Mouse (Mus musculus): ENCODE results near the gene Spata32. TPM values are rescaled to one million over a fixed set of nuclear protein-coding genes. Genes with fewer than 3 reads are reported as not detected.

Gene Spata32
- polyA plus RNA-seq, 1 experiment from 2014 or later, result not detected

GRCm38 (mm10) chr11:103197340-103197739, 20.9 kb downstream of the Spata32 start:
- peaks cover 51% of the 10 kb centered on the region for H3K4me1 ChIP-seq
- ATAC-seq (replicated peaks; ENCODE audit: low FRiP score), result no peak
- 62% methylated on average over 4 of the region's 4 CpGs for WGBS
- H3K9me3 ChIP-seq (replicated peaks), result no peaks in the 10 kb centered on the region
- H3K4me2 ChIP-seq, result no peak overlapping the region
- H3K27ac ChIP-seq, result no peak overlapping the region
- H3K36me3 ChIP-seq, result no peaks in the 10 kb centered on the region
- no peak overlapping the region for H3K9ac ChIP-seq
- H3K27me3 ChIP-seq, result peaks cover 94% of the 10 kb centered on the region
- no peak overlapping the region for H3K4me3 ChIP-seq (replicated peaks)

DNA sequence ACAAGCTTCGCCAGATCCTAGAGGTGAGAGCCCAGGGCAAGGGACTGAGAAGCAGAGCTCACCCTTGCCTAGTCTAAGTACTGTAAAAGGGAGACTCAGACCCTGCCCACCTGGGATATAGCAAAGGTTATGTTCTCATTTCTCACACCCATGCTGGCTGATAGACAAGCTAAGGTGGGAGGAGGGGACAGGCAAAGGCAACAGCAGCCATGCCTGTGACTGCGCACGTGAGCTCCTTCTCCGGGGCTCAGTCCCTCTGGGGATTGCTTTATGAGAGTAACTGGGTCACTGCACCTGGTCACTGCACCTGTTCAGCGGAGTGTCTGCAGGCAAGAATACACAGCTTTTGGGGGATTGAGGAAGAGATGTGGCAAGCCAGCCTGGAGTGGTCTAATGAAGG, 22.6 kb downstream of the Spata32 start:
- Histone ChIP-seq H3K9ac (no peak overlapping the region), H3K27me3 (peaks cover 99% of the 10 kb centered on the region), H3K27ac (no peak overlapping the region), H3K4me3 (replicated peaks) (no peak overlapping the region), H3K4me2 (no peak overlapping the region), H3K36me3 (no peaks in the 10 kb centered on the region), H3K4me1 (peaks cover 47% of the 10 kb centered on the region), H3K9me3 (replicated peaks) (no peaks in the 10 kb centered on the region)
- 64% methylated on average over 5 of the region's 5 CpGs for WGBS
- ATAC-seq (replicated peaks; ENCODE audit: low FRiP score), result no peak

DNA sequence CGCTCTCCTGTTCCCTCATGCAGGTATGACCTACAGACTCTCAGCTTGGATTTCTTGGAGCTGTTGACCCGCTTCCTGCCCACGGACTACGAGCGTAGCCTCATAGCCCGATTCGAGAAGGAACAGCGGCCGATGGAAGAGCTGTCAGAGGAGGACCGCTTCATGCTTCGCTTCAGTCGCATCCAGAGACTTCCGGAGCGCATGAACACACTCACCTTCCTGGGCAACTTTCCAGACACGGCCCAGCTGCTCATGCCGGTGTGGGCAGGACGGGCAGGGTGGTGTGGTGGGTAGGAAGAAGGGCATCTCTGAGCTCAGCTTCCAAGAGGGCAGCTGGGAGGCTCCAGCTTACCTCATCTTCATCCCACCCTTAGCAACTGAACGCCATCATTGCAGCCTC, 23.0 kb downstream of the Spata32 start:
- H3K4me1 ChIP-seq, result peaks cover 47% of the 10 kb centered on the region
- 62% methylated on average over 18 of the region's 18 CpGs for WGBS
- H3K27me3 ChIP-seq, result peaks cover 99% of the 10 kb centered on the region
- no peak overlapping the region for H3K9ac ChIP-seq
- H3K36me3 ChIP-seq, result no peaks in the 10 kb centered on the region
- no peak overlapping the region for H3K4me2 ChIP-seq
- no peak overlapping the region for H3K27ac ChIP-seq
- H3K4me3 ChIP-seq (replicated peaks), result no peak overlapping the region
- H3K9me3 ChIP-seq (replicated peaks), result no peaks in the 10 kb centered on the region
- ATAC-seq (replicated peaks; ENCODE audit: low FRiP score), result no peak

- H3K36me3 ChIP-seq, result no peaks in the 10 kb centered on the region
- peaks cover 90% of the 10 kb centered on the region for H3K27me3 ChIP-seq
- 42% methylated on average over 9 of the region's 9 CpGs for WGBS
- no peak overlapping the region for H3K27ac ChIP-seq
- H3K4me1 ChIP-seq, result peaks cover 34% of the 10 kb centered on the region
- no peak overlapping the region; the same call in 1 of the 2 replicates for H3K4me2 ChIP-seq
- H3K4me3 ChIP-seq (replicated peaks), result no peak overlapping the region
- H3K9me3 ChIP-seq (replicated peaks), result no peaks in the 10 kb centered on the region
- no peak for ATAC-seq (replicated peaks; ENCODE audit: low FRiP score)
- H3K9ac ChIP-seq, result no peak overlapping the region
Measured at GRCm38 (mm10) chr11:103193825-103194168, 24.4 kb downstream of the Spata32 start.

DNA sequence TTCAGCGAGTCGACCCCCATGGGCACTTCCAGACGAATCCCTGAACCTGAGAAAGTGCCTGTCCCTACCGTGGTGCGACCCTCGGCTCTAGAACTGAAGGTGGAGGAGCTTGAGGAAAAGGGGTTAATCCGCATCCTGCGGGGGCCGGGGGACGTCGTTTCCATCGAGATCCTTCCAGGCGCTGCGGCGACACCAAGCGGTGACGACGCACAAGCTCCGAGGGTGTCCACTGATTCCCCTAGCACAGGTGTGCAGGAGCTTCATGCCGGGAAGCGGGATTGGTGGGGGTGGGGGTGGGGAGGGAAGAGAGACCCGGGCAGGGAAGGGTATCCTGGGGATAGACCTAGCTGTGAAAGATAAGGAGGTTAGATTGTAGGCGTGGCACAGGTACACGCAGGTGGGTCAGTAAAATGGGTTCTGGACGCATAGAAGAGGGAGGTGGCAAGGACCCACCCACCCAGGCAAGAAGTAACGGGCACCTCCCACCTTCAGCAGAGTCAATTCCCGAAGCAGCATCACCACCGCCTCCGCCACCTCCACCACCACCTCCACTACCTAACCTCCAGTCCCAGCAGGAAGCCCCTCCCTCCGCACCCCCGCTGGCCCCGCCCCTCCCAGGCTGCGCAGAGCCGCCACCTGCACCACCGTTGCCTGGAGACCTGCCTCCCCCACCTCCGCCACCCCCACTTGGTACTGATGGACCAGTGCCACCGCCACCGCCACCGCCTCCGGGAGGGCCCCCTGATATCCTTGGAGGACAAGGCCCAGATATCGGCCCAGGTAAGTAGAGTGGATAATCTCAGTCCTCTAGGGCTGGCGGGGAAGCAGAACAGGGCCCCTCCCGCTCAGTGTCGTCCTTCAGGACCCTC, 25.0 kb downstream of the Spata32 start:
- peaks cover 84% of the 10 kb centered on the region for H3K27me3 ChIP-seq
- H3K9ac ChIP-seq, result 0 out of 2 replicates have a peak overlapping the region, but pooled peaks have one; percentile 12
- H3K4me2 ChIP-seq, result peak overlapping the region; percentile 65
- H3K4me3 ChIP-seq (replicated peaks), result peak overlapping the region; percentile 32
- 9% methylated on average over 44 of the region's 44 CpGs for WGBS
- H3K27ac ChIP-seq, result no peak overlapping the region
- H3K36me3 ChIP-seq, result no peaks in the 10 kb centered on the region
- H3K9me3 ChIP-seq (replicated peaks), result no peaks in the 10 kb centered on the region
- peaks cover 28% of the 10 kb centered on the region for H3K4me1 ChIP-seq
- ATAC-seq (replicated peaks; ENCODE audit: low FRiP score), result no peak; the same call in 1 of the 2 replicates

DNA sequence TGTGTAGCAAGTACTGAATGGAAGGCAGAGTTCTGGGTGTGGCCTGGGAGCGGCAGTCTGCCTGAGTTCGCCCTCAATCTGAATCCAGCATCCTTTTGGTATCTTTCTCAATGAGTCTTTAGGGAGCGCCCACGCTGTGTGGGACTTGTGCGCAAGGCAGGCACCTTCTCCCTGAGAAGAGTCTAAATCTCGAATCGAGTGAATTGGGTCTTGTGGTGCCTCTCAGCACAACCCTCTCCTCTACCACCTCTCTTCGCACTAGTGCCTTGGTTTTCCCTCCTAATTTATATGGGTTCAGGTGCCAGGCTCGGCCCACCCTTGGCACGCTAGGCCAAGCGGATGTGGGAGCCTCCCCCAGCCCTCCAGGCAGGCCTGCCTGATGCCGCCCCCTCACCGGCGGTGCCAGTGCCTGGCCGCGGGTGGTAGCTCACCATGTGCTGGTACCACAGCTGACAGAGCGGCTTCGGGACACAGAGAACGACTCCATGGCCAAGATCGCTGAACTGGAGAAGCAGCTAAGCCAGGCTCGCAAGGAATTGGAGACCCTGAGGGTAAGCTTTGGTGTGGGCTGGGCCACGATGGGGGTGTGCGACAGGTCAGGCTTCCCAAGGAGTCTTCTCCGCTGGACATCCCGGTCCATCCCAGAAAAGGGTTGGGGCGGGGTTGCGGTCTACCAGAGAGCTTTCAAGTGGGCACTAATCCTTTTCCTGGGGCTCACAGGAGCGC, 25.8 kb downstream of the Spata32 start:
- Histone ChIP-seq H3K9ac (0 out of 2 replicates have a peak overlapping the region, but pooled peaks have one; percentile 12), H3K4me1 (peaks cover 28% of the 10 kb centered on the region), H3K4me2 (peak overlapping the region; percentile 65), H3K9me3 (replicated peaks) (no peaks in the 10 kb centered on the region), H3K4me3 (replicated peaks) (peak overlapping the region; percentile 32), H3K27me3 (peaks cover 76% of the 10 kb centered on the region), H3K36me3 (no peaks in the 10 kb centered on the region), H3K27ac (no peak overlapping the region)
- ATAC-seq (replicated peaks; ENCODE audit: low FRiP score), result no peak
- 15% methylated on average over 28 of the region's 28 CpGs for WGBS

DNA sequence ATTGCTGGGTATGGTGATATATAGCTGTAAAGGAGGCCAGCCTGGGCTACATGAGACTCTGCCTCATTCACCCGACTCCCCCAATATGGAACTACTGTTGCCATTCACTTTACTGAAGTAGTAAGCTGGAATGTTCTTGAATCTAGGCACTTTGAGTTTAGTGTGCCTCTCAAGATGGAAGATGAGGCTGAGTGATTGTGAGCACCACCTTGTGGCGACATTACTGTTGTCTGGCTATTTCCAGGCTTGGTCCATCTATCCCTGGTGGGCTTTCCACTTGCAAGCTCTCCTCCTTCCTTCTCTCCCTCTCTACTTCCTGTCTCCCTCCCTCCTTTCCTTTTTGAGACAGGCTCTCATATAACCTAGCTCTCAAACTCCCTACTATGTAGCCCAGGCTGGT, 33.3 kb downstream of the Spata32 start:
- WGBS, result 37% methylated on average over 2 of the region's 2 CpGs
- Histone ChIP-seq H3K36me3 (no peaks in the 10 kb centered on the region), H3K9me3 (replicated peaks) (no peaks in the 10 kb centered on the region), H3K9ac (no peak overlapping the region), H3K27me3 (peaks cover 2% of the 10 kb centered on the region; the same call in 1 of the 2 replicates), H3K4me2 (no peak overlapping the region), H3K27ac (no peak overlapping the region), H3K4me3 (replicated peaks) (no peak overlapping the region), H3K4me1 (no peaks in the 10 kb centered on the region)
- ATAC-seq (replicated peaks; ENCODE audit: low FRiP score), result no peak

DNA sequence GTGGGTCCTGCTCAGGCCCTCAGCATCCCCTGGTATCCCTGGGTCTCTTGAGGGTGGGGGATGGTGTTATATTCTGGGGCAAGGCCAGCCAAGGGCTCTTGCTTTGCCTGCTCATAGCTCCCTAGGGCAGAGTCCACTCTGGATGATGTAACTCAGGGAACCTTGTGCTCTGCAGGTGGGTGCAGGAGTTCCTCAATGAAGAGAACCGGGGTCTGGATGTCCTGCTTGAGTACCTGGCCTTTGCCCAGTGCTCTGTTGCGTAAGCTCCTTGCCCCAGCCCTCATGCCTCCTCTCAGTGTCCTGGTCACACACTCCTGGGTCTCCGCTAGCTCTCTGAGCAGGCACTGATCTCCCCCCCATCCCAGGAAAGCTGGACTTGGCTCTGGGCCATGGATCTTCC, 36.3 kb downstream of the Spata32 start:
- peak; percentile 41; the same call in 1 of the 2 replicates for ATAC-seq (replicated peaks; ENCODE audit: low FRiP score)
- Histone ChIP-seq H3K4me1 (no peaks in the 10 kb centered on the region), H3K36me3 (no peaks in the 10 kb centered on the region), H3K9me3 (replicated peaks) (no peaks in the 10 kb centered on the region), H3K9ac (no peak overlapping the region), H3K4me2 (no peak overlapping the region), H3K27ac (no peak overlapping the region), H3K27me3 (no peaks in the 10 kb centered on the region), H3K4me3 (replicated peaks) (no peak overlapping the region)
- WGBS, result 88% methylated on average over 3 of the region's 3 CpGs

- Histone ChIP-seq H3K9me3 (replicated peaks) (no peaks in the 10 kb centered on the region), H3K27ac (no peak overlapping the region), H3K4me3 (replicated peaks) (no peak overlapping the region), H3K4me2 (no peak overlapping the region), H3K36me3 (no peaks in the 10 kb centered on the region), H3K4me1 (no peaks in the 10 kb centered on the region), H3K9ac (no peak overlapping the region), H3K27me3 (no peaks in the 10 kb centered on the region)
- ATAC-seq (replicated peaks; ENCODE audit: low FRiP score), result no peak
- 69% methylated on average over 9 of the region's 9 CpGs for WGBS
Measured at GRCm38 (mm10) chr11:103181349-103181748, 36.9 kb downstream of the Spata32 start.

GRCm38 (mm10) chr11:103180426-103180825, 37.8 kb downstream of the Spata32 start:
- Histone ChIP-seq H3K36me3 (no peaks in the 10 kb centered on the region), H3K27me3 (no peaks in the 10 kb centered on the region), H3K27ac (no peak overlapping the region), H3K4me2 (no peak overlapping the region), H3K9ac (no peak overlapping the region), H3K4me3 (replicated peaks) (no peak overlapping the region), H3K9me3 (replicated peaks) (no peaks in the 10 kb centered on the region), H3K4me1 (0 out of 2 replicates have a peak, but pooled peaks cover 7% of the 10 kb centered on the region)
- 68% methylated on average over 1 of the region's 1 CpGs for WGBS
- ATAC-seq (replicated peaks; ENCODE audit: low FRiP score), result no peak

DNA sequence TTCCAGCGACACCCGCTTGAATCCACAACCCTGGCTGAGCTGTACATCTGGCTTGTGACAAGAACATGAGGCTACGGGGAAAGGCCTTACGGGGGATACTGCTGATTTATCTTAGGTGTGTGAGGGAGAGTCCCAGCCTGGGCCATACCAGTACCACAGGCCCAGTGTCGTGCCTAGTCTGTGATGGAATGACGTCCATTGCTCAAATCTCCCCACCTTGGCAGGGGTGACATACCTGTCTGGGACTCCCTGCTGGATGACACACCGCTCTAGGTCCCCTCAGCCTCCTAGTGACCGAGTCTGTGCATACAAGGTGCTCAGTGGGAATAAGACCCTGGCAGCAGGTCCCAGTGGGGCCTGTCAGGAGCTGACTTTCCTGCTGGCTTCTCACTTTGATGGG, 39.5 kb downstream of the Spata32 start:
- 92% methylated on average over 8 of the region's 8 CpGs for WGBS
- Histone ChIP-seq H3K4me3 (replicated peaks) (no peak overlapping the region), H3K36me3 (no peaks in the 10 kb centered on the region), H3K4me1 (peaks cover 16% of the 10 kb centered on the region), H3K4me2 (no peak overlapping the region), H3K9me3 (replicated peaks) (no peaks in the 10 kb centered on the region), H3K27ac (no peak overlapping the region), H3K27me3 (no peaks in the 10 kb centered on the region), H3K9ac (no peak overlapping the region)
- no peak for ATAC-seq (replicated peaks; ENCODE audit: low FRiP score)

- Histone ChIP-seq H3K4me1 (peaks cover 16% of the 10 kb centered on the region), H3K4me2 (no peak overlapping the region), H3K27ac (no peak overlapping the region), H3K36me3 (no peaks in the 10 kb centered on the region), H3K9ac (no peak overlapping the region), H3K27me3 (peaks cover 3% of the 10 kb centered on the region), H3K9me3 (replicated peaks) (no peaks in the 10 kb centered on the region), H3K4me3 (replicated peaks) (no peak overlapping the region)
- WGBS, result 82% methylated on average over 15 of the region's 15 CpGs
- ATAC-seq (replicated peaks; ENCODE audit: low FRiP score), result no peak
Measured at GRCm38 (mm10) chr11:103177815-103178485, 40.3 kb downstream of the Spata32 start.
